Mouse (Mus musculus) testis, adult 2 months (tissue): Measurements from ENCODE around the gene Urb1.

Experiments
- CTCF ChIP-seq: fragments of 200-500 bp; IDR thresholded peaks from 2 replicates; pipeline ENCODE4 v1.5.1; 2012; ENCODE audit warnings: low read depth, mild to moderate bottlenecking, inconsistent platforms, low read length, moderate library complexity; ENCODE audit not compliant: control insufficient read depth, insufficient read depth, insufficient replicate concordance
- POLR2A ChIP-seq: fragments of 200-500 bp; IDR thresholded peaks from 2 replicates; pipeline ENCODE4 v1.6.1; 2012; ENCODE audit warnings: low read depth, mild to moderate bottlenecking, inconsistent platforms, low read length, moderate library complexity; ENCODE audit not compliant: control insufficient read depth

DNA sequence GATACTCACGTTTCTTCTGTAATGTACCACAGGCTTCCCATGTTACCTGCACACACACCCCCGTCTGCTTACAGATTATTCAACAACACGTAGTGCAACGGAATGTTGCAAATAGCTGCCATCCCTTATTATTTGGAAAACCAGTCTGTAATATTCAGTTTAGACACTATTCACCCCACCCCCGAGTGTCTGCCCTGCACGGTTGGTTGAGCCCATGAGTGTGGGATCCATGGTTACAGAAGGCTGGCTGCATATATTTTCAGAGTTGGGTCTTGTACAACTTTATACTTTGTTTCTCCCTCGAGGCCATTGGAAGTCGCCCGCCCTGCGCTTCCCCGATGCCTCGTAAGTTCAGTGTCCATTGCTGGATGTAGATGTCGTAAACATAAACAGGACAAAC, 35.4 kb upstream of the Urb1 start:
- no peak for TF ChIP-seq CTCF
- TF ChIP-seq POLR2A: no peak
